Mouse (Mus musculus) ES-E14 (cell line): ENCODE measurements around the gene Rps6ka5. TPM values are rescaled to one million over a fixed set of nuclear protein-coding genes. Genes with fewer than 3 reads are reported as not detected.

Experiments
- DNase-seq: peaks from one replicate; pipeline ENCODE4 v3.0.0-alpha.2; 2013; ENCODE audit warnings: low read depth, low spot score
- H3K27ac ChIP-seq: 2 replicates; pipeline ENCODE4 v1.5.1; 2012; ENCODE audit warnings: low read depth, mild to moderate bottlenecking, low read length, moderate library complexity, mixed read lengths; ENCODE audit not compliant: poor library complexity, insufficient read depth, severe bottlenecking
- H3K36me3 ChIP-seq: 2 replicates; pipeline ENCODE4 v1.6.1; 2012; ENCODE audit warnings: mild to moderate bottlenecking, low read length, moderate library complexity, mixed read lengths; ENCODE audit not compliant: control insufficient read depth, poor library complexity, insufficient read depth, severe bottlenecking
- H3K4me1 ChIP-seq, 2 experiments: fragments of 150-350 bp in 1 of 2; sonication (generic) in 1 of 2; 2 replicates each; pipeline ENCODE4 v1.6.1; 2012; ENCODE audit warnings: low read length in 2 of 2, mild to moderate bottlenecking in 1 of 2, mixed read lengths in 1 of 2; ENCODE audit not compliant: control insufficient read depth in 2 of 2, insufficient read depth in 2 of 2, poor library complexity in 1 of 2
- H3K4me3 ChIP-seq, 2 experiments: fragments of 150-350 bp in 1 of 2; sonication (generic) in 1 of 2; 2 replicates each; pipeline ENCODE4 v1.5.1; 2012; ENCODE audit warnings: low read length in 2 of 2, low read depth in 1 of 2, mild to moderate bottlenecking in 1 of 2, mixed read lengths in 1 of 2; ENCODE audit not compliant: insufficient read depth in 1 of 2, poor library complexity in 1 of 2, severe bottlenecking in 1 of 2
- H3K9ac ChIP-seq: 2 replicates; pipeline ENCODE4 v1.6.1; 2012; ENCODE audit warnings: low read depth, mild to moderate bottlenecking, low read length, mixed read lengths; ENCODE audit not compliant: poor library complexity, insufficient read depth, severe bottlenecking
- H3K9me3 ChIP-seq: fragments of 150-350 bp; sonication (generic); 2 replicates; pipeline ENCODE4 v1.6.1; 2012; ENCODE audit warnings: low read depth, mild to moderate bottlenecking, low read length; ENCODE audit not compliant: control insufficient read depth, insufficient read depth
- CHD2 ChIP-seq: IDR thresholded peaks from 2 replicates; pipeline ENCODE4 v1.6.1; 2014; ENCODE audit warnings: mild to moderate bottlenecking, low read depth, low read length, inconsistent platforms
- HCFC1 ChIP-seq: IDR thresholded peaks from 2 replicates; pipeline ENCODE4 v1.6.1; 2012; ENCODE audit warnings: low read length, inconsistent platforms, borderline replicate concordance; ENCODE audit not compliant: insufficient read depth
- MAFK ChIP-seq: IDR thresholded peaks from 2 replicates; pipeline ENCODE4 v1.6.1; 2014; ENCODE audit warnings: mild to moderate bottlenecking, low read depth, low read length, inconsistent platforms; ENCODE audit not compliant: insufficient read depth
- ZC3H11A ChIP-seq: IDR thresholded peaks from 2 replicates; pipeline ENCODE4 v1.6.1; 2012; ENCODE audit warnings: low read depth, mild to moderate bottlenecking, inconsistent platforms, low read length, borderline replicate concordance
- ZNF384 ChIP-seq: IDR thresholded peaks from 2 replicates; pipeline ENCODE4 v1.6.1; 2012; ENCODE audit warnings: low read depth, low read length, inconsistent platforms
- in situ Hi-C, 2 experiments: fragments of 600-800 bp; cut with MboI; formaldehyde crosslinking; loops; one replicate each; pipeline ENCODE4 v1.15.1; 2025; ENCODE audit warnings: low sequenced_read_pairs in 2 of 2, inconsistent platforms in 1 of 2; ENCODE audit not compliant: unreplicated experiment in 2 of 2
- total RNA-seq: library from RNA; depleted of rRNA; stranded (reverse); fragments of 300-350 nt; gene quantifications from 2 replicates; pipeline ENCODE4 v1.2.3, GENCODE M21; 2012

The Rps6ka5 gene
- total RNA-seq, 1 experiment = 5.5 TPM

DNA sequence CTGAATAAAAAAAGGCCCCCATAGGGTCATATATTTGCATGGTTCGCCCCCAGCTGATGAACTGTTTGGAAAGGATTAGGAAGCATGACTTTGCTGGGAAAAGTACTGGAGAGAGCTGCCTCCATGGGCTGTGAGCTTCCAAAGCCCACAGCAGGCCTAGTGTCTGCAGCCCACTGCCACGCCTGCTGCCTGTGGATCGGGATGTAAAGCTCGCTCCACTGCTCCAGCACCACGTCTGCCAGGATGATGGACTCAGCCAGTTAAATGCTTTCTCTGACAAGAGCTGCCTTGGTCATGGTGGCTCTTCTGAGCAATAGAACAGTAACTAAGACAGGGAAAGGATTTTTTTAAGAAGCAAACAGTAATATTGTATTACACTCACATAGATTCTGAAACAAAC lies 46.1 kb downstream of the Rps6ka5 start:
- peaks cover 5 to 13% of the 10 kb centered on the region in 2 experiments; a peak in 3 of 4 replicates for H3K4me1 ChIP-seq
- no peak overlapping the region; the same call in 1 of the 2 replicates for H3K9ac ChIP-seq
- no peaks in the 10 kb centered on the region for H3K9me3 ChIP-seq
- no peak for TF ChIP-seq MAFK
- no peak for TF ChIP-seq HCFC1
- no peak for TF ChIP-seq CHD2
- TF ChIP-seq ZC3H11A = no peak
- TF ChIP-seq ZNF384 = no peak
- DNase-seq = no peak
- H3K27ac ChIP-seq = no peak overlapping the region; the same call in 1 of the 2 replicates
- in situ Hi-C loops = no loop called here
- H3K36me3 ChIP-seq = no peaks in the 10 kb centered on the region
- H3K4me3 ChIP-seq = no peak overlapping the region

DNA sequence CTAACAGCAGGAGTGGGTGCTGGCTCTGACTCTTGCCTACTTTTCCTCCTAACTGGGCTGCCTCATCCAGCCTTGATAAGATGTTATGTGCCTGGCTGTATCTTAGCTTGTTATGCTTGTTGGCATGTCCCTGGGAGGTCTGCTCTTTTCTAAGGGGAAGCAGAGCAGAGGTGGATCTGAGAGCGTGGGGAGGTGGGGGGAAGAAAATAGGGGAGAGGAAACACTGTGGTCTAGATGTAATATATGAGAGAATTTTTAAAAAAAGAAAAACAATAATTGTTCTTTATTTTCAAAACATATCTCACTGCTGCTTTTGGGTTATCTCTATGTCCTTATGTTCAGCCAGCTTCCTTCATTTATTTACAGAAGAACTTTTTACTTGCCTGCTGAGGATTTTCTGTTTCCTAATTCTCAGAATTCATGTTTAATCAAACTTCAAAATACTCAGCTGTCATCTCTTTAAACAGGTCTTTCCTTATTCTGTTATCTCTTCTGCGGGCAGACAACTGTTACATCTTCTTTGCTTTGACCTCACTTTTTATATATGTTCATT lies 56.1 kb downstream of the Rps6ka5 start:
- DNase-seq = no peak
- no peaks in the 10 kb centered on the region for H3K36me3 ChIP-seq
- TF ChIP-seq ZC3H11A (no peak), HCFC1 (no peak), MAFK (no peak), ZNF384 (no peak), CHD2 (no peak)
- in situ Hi-C loops = no loop called here
- no peak overlapping the region for H3K9ac ChIP-seq
- no peaks in the 10 kb centered on the region for H3K9me3 ChIP-seq
- no peak overlapping the region for H3K4me3 ChIP-seq
- no peak overlapping the region for H3K27ac ChIP-seq
- H3K4me1 ChIP-seq = no peaks in the 10 kb centered on the region

DNA sequence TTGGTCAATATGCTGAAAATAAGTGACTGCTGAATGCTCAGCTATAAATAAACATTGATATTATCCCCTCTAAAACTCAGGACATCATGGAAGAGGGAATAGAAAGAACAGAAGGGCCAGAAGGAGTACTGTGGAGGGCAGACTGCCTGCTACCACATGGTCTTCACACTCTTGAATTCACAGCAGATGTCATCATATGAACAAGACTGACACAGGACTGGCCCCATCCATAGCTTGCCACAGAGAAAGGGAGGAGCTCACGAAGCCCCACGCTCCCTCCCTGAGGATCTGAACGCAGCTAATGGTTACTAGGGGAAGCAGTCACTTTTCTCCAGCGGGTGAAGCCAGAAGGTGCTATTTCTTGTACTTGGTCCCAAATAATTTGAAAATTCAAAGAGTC lies 61.5 kb downstream of the Rps6ka5 start:
- TF ChIP-seq MAFK (no peak), ZC3H11A (no peak), CHD2 (no peak), ZNF384 (no peak), HCFC1 (no peak)
- in situ Hi-C loops = no loop called here

DNA sequence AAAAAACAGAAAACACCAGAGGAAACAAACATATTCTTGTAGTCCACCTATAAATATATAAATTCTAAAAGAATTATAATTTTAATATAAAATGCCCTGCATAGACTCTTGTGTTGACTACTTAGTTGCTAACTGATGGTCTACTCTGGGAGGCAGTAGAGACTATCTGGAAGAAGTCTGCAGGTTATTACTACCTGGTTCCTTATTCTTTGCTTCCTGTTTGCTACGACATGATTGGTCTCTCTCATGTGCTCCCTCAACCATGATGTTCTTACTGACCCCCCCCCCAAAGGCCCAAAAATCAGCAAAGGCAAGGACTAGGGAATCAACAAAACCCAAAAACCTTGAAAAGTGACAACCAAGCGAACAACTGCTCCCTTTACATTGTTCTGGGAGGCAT lies 66.7 kb downstream of the Rps6ka5 start:
- TF ChIP-seq MAFK (no peak), HCFC1 (no peak), ZNF384 (no peak)
- in situ Hi-C loops = no loop called here
- H3K4me3 ChIP-seq = no peak overlapping the region

More for the DNA sequence above, 61.5 kb downstream of the Rps6ka5 start:
- no peak overlapping the region for H3K4me3 ChIP-seq
- no peak for DNase-seq
- no peaks in the 10 kb centered on the region for H3K36me3 ChIP-seq
- H3K4me1 ChIP-seq = no peaks in the 10 kb centered on the region; a peak in 1 of 4 replicates
- no peak overlapping the region for H3K27ac ChIP-seq
- H3K9me3 ChIP-seq = no peaks in the 10 kb centered on the region
- H3K9ac ChIP-seq = no peak overlapping the region

DNA sequence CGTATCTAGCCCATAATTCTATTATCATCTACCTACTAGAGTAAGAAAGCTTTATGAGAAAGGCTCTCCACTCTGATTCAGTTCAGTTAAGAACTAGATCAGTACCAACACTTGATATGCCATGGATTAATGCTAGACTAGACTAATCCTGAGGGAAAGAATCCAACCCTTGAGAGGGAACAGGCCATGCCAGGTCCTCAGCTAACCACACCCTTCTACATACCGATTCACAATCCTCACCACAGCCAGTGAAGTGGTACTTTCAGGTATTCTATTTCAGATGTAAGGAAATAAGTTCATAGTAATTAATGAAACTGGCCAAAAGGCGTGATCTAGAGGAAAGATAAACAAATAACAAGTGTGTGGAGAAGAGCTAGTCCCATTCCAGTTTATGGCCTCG lies 70.8 kb downstream of the Rps6ka5 start:
- TF ChIP-seq MAFK (no peak), ZNF384 (no peak), CHD2 (no peak), ZC3H11A (no peak), HCFC1 (no peak)
- no peak for DNase-seq
- in situ Hi-C loops = no loop called here
- no peaks in the 10 kb centered on the region for H3K36me3 ChIP-seq
- H3K9ac ChIP-seq = no peak overlapping the region
- H3K4me3 ChIP-seq = no peak overlapping the region
- no peak overlapping the region for H3K27ac ChIP-seq
- no peaks in the 10 kb centered on the region for H3K9me3 ChIP-seq
- no peaks in the 10 kb centered on the region for H3K4me1 ChIP-seq

More for the DNA sequence above, 66.7 kb downstream of the Rps6ka5 start:
- DNase-seq = no peak
- Histone ChIP-seq H3K36me3 (no peaks in the 10 kb centered on the region), H3K9me3 (no peaks in the 10 kb centered on the region), H3K9ac (no peak overlapping the region), H3K27ac (no peak overlapping the region), H3K4me1 (no peaks in the 10 kb centered on the region; a peak in 1 of 4 replicates)
